Mouse (Mus musculus): ENCODE data around the gene Olfr70. TPM values are rescaled to one million over a fixed set of nuclear protein-coding genes. Genes with fewer than 3 reads are reported as not detected.

The Olfr70 gene
- polyA plus RNA-seq, 1 experiment = not detected

GRCm38 (mm10) chr4:43669428-43669794 is 31.2 kb downstream of the Olfr70 start:
- Histone ChIP-seq H3K27ac (ENCODE audit: insufficient read depth, low read length) (no peak overlapping the region), H3K4me3 (ENCODE audit: insufficient read depth, low read length) (peak overlapping the region; percentile 48), H3K4me1 (ENCODE audit: control insufficient read depth, insufficient read depth, low read length) (no peaks in the 10 kb centered on the region)
- TF ChIP-seq CTCF (IDR thresholded peaks at IDR 0.05; ENCODE audit: borderline replicate concordance, insufficient read depth, low read length) (no peak), POLR2A (IDR thresholded peaks at IDR 0.05; ENCODE audit: low read depth, low read length) (no peak; the same call in 1 of the 2 replicates)

GRCm38 (mm10) chr4:43668782-43669427 is 31.7 kb downstream of the Olfr70 start, which contains the start of the genes Tmem8b and Fam221b:
TSS of gene Tmem8b (plus strand) at chr4:43668971.
TSS of gene Fam221b (minus strand) at chr4:43669145.
- H3K4me1 ChIP-seq (ENCODE audit: control insufficient read depth, insufficient read depth, low read length) = no peaks in the 10 kb centered on the region
- H3K4me3 ChIP-seq (ENCODE audit: insufficient read depth, low read length) = peak within 1 kb of the TSS; percentile 48
- no peak within 1 kb of the TSS for H3K27ac ChIP-seq (ENCODE audit: insufficient read depth, low read length)
- TF ChIP-seq CTCF (IDR thresholded peaks at IDR 0.05; ENCODE audit: borderline replicate concordance, insufficient read depth, low read length) = no peak
- peak; percentile 78 for TF ChIP-seq POLR2A (IDR thresholded peaks at IDR 0.05; ENCODE audit: low read depth, low read length)

- no peak overlapping the region for H3K27ac ChIP-seq (ENCODE audit: insufficient read depth, low read length)
- no peak overlapping the region for H3K4me3 ChIP-seq (ENCODE audit: insufficient read depth, low read length)
- H3K4me1 ChIP-seq (ENCODE audit: control insufficient read depth, insufficient read depth, low read length) = no peaks in the 10 kb centered on the region
- TF ChIP-seq POLR2A (IDR thresholded peaks at IDR 0.05; ENCODE audit: low read depth, low read length) (no peak), CTCF (IDR thresholded peaks at IDR 0.05; ENCODE audit: borderline replicate concordance, insufficient read depth, low read length) (no peak)
Observed at GRCm38 (mm10) chr4:43666412-43666811, 34.2 kb downstream of the Olfr70 start.

- TF ChIP-seq POLR2A (IDR thresholded peaks at IDR 0.05; ENCODE audit: low read depth, low read length) (no peak), CTCF (IDR thresholded peaks at IDR 0.05; ENCODE audit: borderline replicate concordance, insufficient read depth, low read length) (no peak)
- Histone ChIP-seq H3K27ac (ENCODE audit: insufficient read depth, low read length) (no peak overlapping the region), H3K4me3 (ENCODE audit: insufficient read depth, low read length) (peak overlapping the region; percentile 11; the same call in 1 of the 2 replicates), H3K4me1 (ENCODE audit: control insufficient read depth, insufficient read depth, low read length) (no peaks in the 10 kb centered on the region)
Observed at GRCm38 (mm10) chr4:43657146-43657545, 43.5 kb downstream of the Olfr70 start.

- Histone ChIP-seq H3K4me3 (ENCODE audit: insufficient read depth, low read length) (peak within 1 kb of the TSS; percentile 71), H3K27ac (ENCODE audit: insufficient read depth, low read length) (no peak within 1 kb of the TSS), H3K4me1 (ENCODE audit: control insufficient read depth, insufficient read depth, low read length) (no peaks in the 10 kb centered on the region)
- peak; percentile 79 for TF ChIP-seq POLR2A (IDR thresholded peaks at IDR 0.05; ENCODE audit: low read depth, low read length)
- no peak for TF ChIP-seq CTCF (IDR thresholded peaks at IDR 0.05; ENCODE audit: borderline replicate concordance, insufficient read depth, low read length)
Observed at GRCm38 (mm10) chr4:43656339-43657109, 44.1 kb downstream of the Olfr70 start, which contains the start of gene Hint2. TSS of gene Hint2 (minus strand) at chr4:43656466.

GRCm38 (mm10) chr4:43655656-43656338 is 44.8 kb downstream of the Olfr70 start:
- H3K4me3 ChIP-seq (ENCODE audit: insufficient read depth, low read length) = peak overlapping the region; percentile 71
- no peak for TF ChIP-seq CTCF (IDR thresholded peaks at IDR 0.05; ENCODE audit: borderline replicate concordance, insufficient read depth, low read length)
- TF ChIP-seq POLR2A (IDR thresholded peaks at IDR 0.05; ENCODE audit: low read depth, low read length) = no peak
- no peaks in the 10 kb centered on the region for H3K4me1 ChIP-seq (ENCODE audit: control insufficient read depth, insufficient read depth, low read length)
- H3K27ac ChIP-seq (ENCODE audit: insufficient read depth, low read length) = no peak overlapping the region

GRCm38 (mm10) chr4:43653161-43654015 is 47.2 kb downstream of the Olfr70 start, which contains the start of gene Spag8:
TSS of gene Spag8 (minus strand) at chr4:43653594.
- H3K4me1 ChIP-seq (ENCODE audit: control insufficient read depth, insufficient read depth, low read length) = no peaks in the 10 kb centered on the region
- no peak for TF ChIP-seq CTCF (IDR thresholded peaks at IDR 0.05; ENCODE audit: borderline replicate concordance, insufficient read depth, low read length)
- TF ChIP-seq POLR2A (IDR thresholded peaks at IDR 0.05; ENCODE audit: low read depth, low read length) = 0 out of 2 replicates have a peak, but pooled peaks have one; percentile 12
- no peak within 1 kb of the TSS for H3K4me3 ChIP-seq (ENCODE audit: insufficient read depth, low read length)
- no peak within 1 kb of the TSS for H3K27ac ChIP-seq (ENCODE audit: insufficient read depth, low read length)

GRCm38 (mm10) chr4:43652726-43653125 is 47.9 kb downstream of the Olfr70 start:
- Histone ChIP-seq H3K4me3 (ENCODE audit: insufficient read depth, low read length) (no peak overlapping the region), H3K4me1 (ENCODE audit: control insufficient read depth, insufficient read depth, low read length) (no peaks in the 10 kb centered on the region), H3K27ac (ENCODE audit: insufficient read depth, low read length) (no peak overlapping the region)
- no peak for TF ChIP-seq CTCF (IDR thresholded peaks at IDR 0.05; ENCODE audit: borderline replicate concordance, insufficient read depth, low read length)
- TF ChIP-seq POLR2A (IDR thresholded peaks at IDR 0.05; ENCODE audit: low read depth, low read length) = no peak

- Histone ChIP-seq H3K27ac (ENCODE audit: insufficient read depth, low read length) (no peak overlapping the region), H3K4me1 (ENCODE audit: control insufficient read depth, insufficient read depth, low read length) (no peaks in the 10 kb centered on the region), H3K4me3 (ENCODE audit: insufficient read depth, low read length) (no peak overlapping the region)
- TF ChIP-seq CTCF (IDR thresholded peaks at IDR 0.05; ENCODE audit: borderline replicate concordance, insufficient read depth, low read length) (no peak), POLR2A (IDR thresholded peaks at IDR 0.05; ENCODE audit: low read depth, low read length) (no peak)
Observed at GRCm38 (mm10) chr4:43649783-43650182, 50.8 kb downstream of the Olfr70 start.

Other genes with a start within 250 kb of the Olfr70 start
- gene Cd72, start 246.2 kb downstream of the Olfr70 start, polyA plus RNA-seq (2011; ENCODE audit: insufficient read length, low read depth, missing spikeins) = 3.8 TPM in 1 of 2 replicates, not detected in the other
- gene Sit1, start 217.1 kb downstream of the Olfr70 start, polyA plus RNA-seq (2011; ENCODE audit: insufficient read length, low read depth, missing spikeins) = not detected in 2 replicates
- 32.5 and 39.2 TPM in 2 replicates for gene Ccdc107, start 207.9 kb downstream of the Olfr70 start, polyA plus RNA-seq (2011; ENCODE audit: insufficient read length, low read depth, missing spikeins)
- 5.4 and 12.8 TPM in 2 replicates for gene Arhgef39, start 201.1 kb downstream of the Olfr70 start, polyA plus RNA-seq (2011; ENCODE audit: insufficient read length, low read depth, missing spikeins)
- gene Car9, start 193.8 kb downstream of the Olfr70 start, polyA plus RNA-seq (2011; ENCODE audit: insufficient read length, low read depth, missing spikeins) = 0.48 and 2.0 TPM in 2 replicates
- gene Tpm2, start 177.0 kb downstream of the Olfr70 start, polyA plus RNA-seq (2011; ENCODE audit: insufficient read length, low read depth, missing spikeins) = 722 and 1,110 TPM in 2 replicates
- gene Creb3, start 138.5 kb downstream of the Olfr70 start, polyA plus RNA-seq (2011; ENCODE audit: insufficient read length, low read depth, missing spikeins) = 72.4 and 89.0 TPM in 2 replicates
- gene Tln1, start 138.1 kb downstream of the Olfr70 start, polyA plus RNA-seq (2011; ENCODE audit: insufficient read length, low read depth, missing spikeins) = 291 and 380 TPM in 2 replicates
- 34.6 and 45.4 TPM in 2 replicates for gene Rgp1, start 122.1 kb downstream of the Olfr70 start, polyA plus RNA-seq (2011; ENCODE audit: insufficient read length, low read depth, missing spikeins)
- gene Gba2, start 121.9 kb downstream of the Olfr70 start, polyA plus RNA-seq (2011; ENCODE audit: insufficient read length, low read depth, missing spikeins) = 4.5 and 7.6 TPM in 2 replicates
- gene Msmp, start 116.3 kb downstream of the Olfr70 start, polyA plus RNA-seq (2011; ENCODE audit: insufficient read length, low read depth, missing spikeins) = not detected in 2 replicates
- gene Npr2, start 68.9 kb downstream of the Olfr70 start, polyA plus RNA-seq (2011; ENCODE audit: insufficient read length, low read depth, missing spikeins) = 60.0 and 62.1 TPM in 2 replicates
- gene Spag8, start 47.2 kb downstream of the Olfr70 start, polyA plus RNA-seq (2011; ENCODE audit: insufficient read length, low read depth, missing spikeins) = not detected in 2 replicates
- gene Hint2, start 44.3 kb downstream of the Olfr70 start, polyA plus RNA-seq (2011; ENCODE audit: insufficient read length, low read depth, missing spikeins) = 22.9 and 27.9 TPM in 2 replicates
- gene Tmem8b, start 31.8 kb downstream of the Olfr70 start, polyA plus RNA-seq (2011; ENCODE audit: insufficient read length, low read depth, missing spikeins) = 5.2 and 7.4 TPM in 2 replicates
- gene Fam221b, start 31.7 kb downstream of the Olfr70 start, polyA plus RNA-seq (2011; ENCODE audit: insufficient read length, low read depth, missing spikeins) = 0.62 and 0.67 TPM in 2 replicates
- not detected in 2 replicates for gene Olfr71, start 9.4 kb upstream of the Olfr70 start, polyA plus RNA-seq (2011; ENCODE audit: insufficient read length, low read depth, missing spikeins)
- 0.33 and 0.35 TPM in 2 replicates for gene Hrct1, start 26.4 kb upstream of the Olfr70 start, polyA plus RNA-seq (2011; ENCODE audit: insufficient read length, low read depth, missing spikeins)
- not detected in 2 replicates for gene Spaar, start 29.2 kb upstream of the Olfr70 start, polyA plus RNA-seq (2011; ENCODE audit: insufficient read length, low read depth, missing spikeins)
- gene Olfr159, start 70.2 kb upstream of the Olfr70 start, polyA plus RNA-seq (2011; ENCODE audit: insufficient read length, low read depth, missing spikeins) = not detected in 2 replicates
- not detected in 2 replicates for gene Olfr156, start 123.1 kb upstream of the Olfr70 start, polyA plus RNA-seq (2011; ENCODE audit: insufficient read length, low read depth, missing spikeins)
- gene Olfr157, start 139.4 kb upstream of the Olfr70 start, polyA plus RNA-seq (2011; ENCODE audit: insufficient read length, low read depth, missing spikeins) = not detected in 2 replicates
- gene Olfr155, start 150.8 kb upstream of the Olfr70 start, polyA plus RNA-seq (2011; ENCODE audit: insufficient read length, low read depth, missing spikeins) = not detected in 2 replicates
- gene Reck, start 174.7 kb upstream of the Olfr70 start, polyA plus RNA-seq (2011; ENCODE audit: insufficient read length, low read depth, missing spikeins) = 18.5 and 25.1 TPM in 2 replicates